Mouse (Mus musculus): ENCODE measurements around the gene Cxcl5. TPM values are rescaled to one million over a fixed set of nuclear protein-coding genes. Genes with fewer than 3 reads are reported as not detected.
"Not testable (repeated sequence)": the region's sequence is repeated elsewhere in the genome, so short reads cannot be mapped to it uniquely, and the experiment has no call there.

Gene Cxcl5
- polyA plus RNA-seq, 1 experiment from 2014 or later, result 0.17 TPM

DNA sequence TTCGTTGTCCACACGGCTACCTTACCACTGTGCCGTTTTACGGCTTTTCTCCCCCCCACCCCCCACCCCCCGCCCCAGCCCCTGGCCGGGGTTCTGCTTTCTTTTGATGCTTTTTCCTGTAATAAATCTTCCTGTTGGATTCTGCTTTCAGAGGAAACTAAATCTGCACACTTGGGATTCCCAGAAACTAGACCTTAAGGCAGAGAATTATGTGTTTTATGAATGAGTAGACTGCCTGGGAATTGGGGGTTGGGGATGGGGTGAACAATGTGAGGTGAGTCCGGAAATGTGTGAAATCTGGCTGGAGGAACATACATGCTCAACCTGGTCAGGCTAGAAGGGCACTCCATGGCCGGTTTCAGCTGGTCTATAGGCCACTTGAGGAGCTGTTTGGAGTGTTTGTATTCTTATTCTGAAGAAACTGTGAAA, 30.9 kb downstream of the Cxcl5 start:
- Histone ChIP-seq H3K27me3 (ENCODE audit: control insufficient read depth, insufficient read depth, low read length) (no peaks in the 10 kb centered on the region), H3K4me3 (ENCODE audit: low read depth, low read length) (no peak overlapping the region), H3K4me1 (replicated peaks; ENCODE audit: control insufficient read depth, insufficient read depth, low read length) (no peaks in the 10 kb centered on the region), H3K27ac (ENCODE audit: low read depth, low read length) (no peak overlapping the region), H3K9ac (ENCODE audit: low read depth, low read length) (no peak overlapping the region), H3K36me3 (ENCODE audit: control insufficient read depth, insufficient read depth, low read length) (no peaks in the 10 kb centered on the region), H3K9me3 (ENCODE audit: control insufficient read depth, low read length) (no peaks in the 10 kb centered on the region), H3K4me2 (replicated peaks; ENCODE audit: low read depth, low read length) (no peak overlapping the region)
- DNase-seq (ENCODE audit: low spot score) (no peak), ATAC-seq (ENCODE audit: low FRiP score) (no peak)
- 81% methylated on average over 8 of the region's 8 CpGs for WGBS

DNA sequence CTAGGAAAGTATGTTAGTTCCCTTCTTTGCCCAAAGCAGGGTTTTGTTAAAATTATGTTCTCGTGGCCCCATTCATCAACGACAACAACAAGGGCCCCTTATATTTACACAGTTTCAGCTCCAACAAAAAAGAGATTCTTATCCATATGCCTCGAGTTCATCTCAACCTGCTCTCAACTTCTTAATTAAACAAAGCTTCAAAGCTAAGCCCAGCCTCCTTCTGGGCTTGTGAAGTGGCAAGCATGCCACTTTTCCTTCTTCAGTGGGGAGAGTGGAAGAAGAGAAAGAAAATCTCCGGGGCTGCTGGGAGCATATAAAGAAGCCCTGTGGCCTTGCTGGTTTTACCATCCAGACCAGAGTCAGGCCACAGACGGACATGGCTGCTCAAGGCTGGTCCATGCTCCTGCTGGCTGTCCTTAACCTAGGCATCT, 35.0 kb downstream of the Cxcl5 start, which contains the start of gene Cxcl15:
TSS of gene Cxcl15 (plus strand) at position 340 of the 431 bp plus-strand sequence.
- no peak for DNase-seq (ENCODE audit: low spot score)

DNA sequence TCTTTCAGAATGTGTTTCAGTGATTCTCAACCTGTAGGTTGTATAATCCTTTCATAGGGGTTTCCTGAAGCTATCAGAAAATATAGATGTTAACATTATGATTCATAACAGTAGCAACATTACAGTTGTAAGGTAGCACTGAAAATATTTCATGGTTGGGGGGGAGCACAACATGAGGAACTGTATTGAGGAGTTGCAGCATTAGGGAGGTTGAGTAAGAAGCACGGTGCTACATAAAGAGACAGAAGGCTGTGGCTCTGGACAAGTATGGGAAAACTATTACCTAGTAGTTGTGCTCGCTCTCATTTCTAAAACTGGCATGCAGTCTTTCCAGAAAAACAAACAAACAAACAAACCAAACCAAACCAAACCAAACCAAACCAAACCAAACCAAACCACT, 36.2 kb downstream of the Cxcl5 start:
- not testable (repeated sequence) for H3K4me2 ChIP-seq (replicated peaks; ENCODE audit: low read depth, low read length); H3K27ac ChIP-seq (ENCODE audit: low read depth, low read length); DNase-seq (ENCODE audit: low spot score); H3K27me3 ChIP-seq (ENCODE audit: control insufficient read depth, insufficient read depth, low read length); H3K4me1 ChIP-seq (replicated peaks; ENCODE audit: control insufficient read depth, insufficient read depth, low read length); H3K4me3 ChIP-seq (ENCODE audit: low read depth, low read length); H3K9ac ChIP-seq (ENCODE audit: low read depth, low read length); ATAC-seq (ENCODE audit: low FRiP score); H3K9me3 ChIP-seq (ENCODE audit: control insufficient read depth, low read length); H3K36me3 ChIP-seq (ENCODE audit: control insufficient read depth, insufficient read depth, low read length)
- 88% methylated on average over 2 of the region's 2 CpGs for WGBS

More for the DNA sequence above, 35.0 kb downstream of the Cxcl5 start, which contains the start of gene Cxcl15:
- no peaks in the 10 kb centered on the region for H3K36me3 ChIP-seq (ENCODE audit: control insufficient read depth, insufficient read depth, low read length)
- no peaks in the 10 kb centered on the region for H3K4me1 ChIP-seq (replicated peaks; ENCODE audit: control insufficient read depth, insufficient read depth, low read length)
- no peak within 1 kb of the TSS for H3K27ac ChIP-seq (ENCODE audit: low read depth, low read length)
- H3K9ac ChIP-seq (ENCODE audit: low read depth, low read length), result no peak within 1 kb of the TSS
- no peaks in the 10 kb centered on the region for H3K9me3 ChIP-seq (ENCODE audit: control insufficient read depth, low read length)
- H3K4me3 ChIP-seq (ENCODE audit: low read depth, low read length), result no peak within 1 kb of the TSS
- no peaks in the 10 kb centered on the region for H3K27me3 ChIP-seq (ENCODE audit: control insufficient read depth, insufficient read depth, low read length)
- H3K4me2 ChIP-seq (replicated peaks; ENCODE audit: low read depth, low read length), result no peak within 1 kb of the TSS
- no peak for ATAC-seq (ENCODE audit: low FRiP score)
- WGBS, result 76% methylated on average over 5 of the region's 5 CpGs

DNA sequence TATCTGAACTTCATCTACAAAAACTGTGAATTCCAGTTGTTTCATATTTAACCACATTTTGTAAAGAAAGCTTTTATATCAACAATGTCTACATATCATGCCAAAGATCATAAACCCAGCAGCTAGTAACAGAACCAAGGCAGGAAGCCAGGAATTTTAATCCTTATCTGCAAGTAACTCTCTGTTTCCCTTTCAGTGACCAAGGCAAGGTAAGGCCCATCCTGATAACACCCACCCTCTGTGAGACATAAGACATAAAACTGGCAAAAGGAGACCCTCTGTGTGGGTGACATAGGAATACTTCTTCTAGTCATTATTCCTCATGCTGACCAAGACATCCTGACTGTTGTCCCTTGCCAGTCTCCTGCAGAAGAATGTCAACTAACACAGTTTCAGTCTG, 45.4 kb downstream of the Cxcl5 start:
- Histone ChIP-seq H3K4me1 (replicated peaks; ENCODE audit: control insufficient read depth, insufficient read depth, low read length) (no peaks in the 10 kb centered on the region), H3K4me3 (ENCODE audit: low read depth, low read length) (no peak overlapping the region), H3K36me3 (ENCODE audit: control insufficient read depth, insufficient read depth, low read length) (no peaks in the 10 kb centered on the region), H3K9ac (ENCODE audit: low read depth, low read length) (no peak overlapping the region), H3K4me2 (replicated peaks; ENCODE audit: low read depth, low read length) (no peak overlapping the region), H3K27ac (ENCODE audit: low read depth, low read length) (no peak overlapping the region), H3K9me3 (ENCODE audit: control insufficient read depth, low read length) (no peaks in the 10 kb centered on the region), H3K27me3 (ENCODE audit: control insufficient read depth, insufficient read depth, low read length) (no peaks in the 10 kb centered on the region)
- no peak for ATAC-seq (ENCODE audit: low FRiP score)
- DNase-seq (ENCODE audit: low spot score), result no peak

DNA sequence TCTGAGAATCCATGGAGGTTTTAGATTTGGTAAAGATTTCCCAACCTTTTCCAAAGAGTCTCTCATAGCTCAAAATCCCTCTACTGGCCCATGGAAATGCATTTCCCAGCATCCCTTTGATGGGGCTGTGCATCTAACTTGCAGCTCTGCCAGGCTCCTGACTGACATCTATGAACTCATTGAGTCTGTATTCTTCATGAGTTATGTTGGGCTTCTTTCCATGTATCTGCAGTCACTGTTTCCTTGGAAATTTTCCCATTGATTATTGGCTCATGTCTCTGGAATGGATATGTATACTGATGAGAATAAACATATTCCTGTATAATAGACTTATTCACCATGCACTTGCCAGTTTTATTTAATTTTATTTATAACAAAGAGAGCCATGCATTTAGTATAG, 46.9 kb downstream of the Cxcl5 start:
- Histone ChIP-seq H3K36me3 (ENCODE audit: control insufficient read depth, insufficient read depth, low read length) (no peaks in the 10 kb centered on the region), H3K9me3 (ENCODE audit: control insufficient read depth, low read length) (no peaks in the 10 kb centered on the region), H3K4me2 (replicated peaks; ENCODE audit: low read depth, low read length) (no peak overlapping the region), H3K27me3 (ENCODE audit: control insufficient read depth, insufficient read depth, low read length) (no peaks in the 10 kb centered on the region), H3K27ac (ENCODE audit: low read depth, low read length) (no peak overlapping the region), H3K4me1 (replicated peaks; ENCODE audit: control insufficient read depth, insufficient read depth, low read length) (no peaks in the 10 kb centered on the region), H3K9ac (ENCODE audit: low read depth, low read length) (no peak overlapping the region), H3K4me3 (ENCODE audit: low read depth, low read length) (no peak overlapping the region)
- DNase-seq (ENCODE audit: low spot score) (no peak), ATAC-seq (ENCODE audit: low FRiP score) (no peak)

DNA sequence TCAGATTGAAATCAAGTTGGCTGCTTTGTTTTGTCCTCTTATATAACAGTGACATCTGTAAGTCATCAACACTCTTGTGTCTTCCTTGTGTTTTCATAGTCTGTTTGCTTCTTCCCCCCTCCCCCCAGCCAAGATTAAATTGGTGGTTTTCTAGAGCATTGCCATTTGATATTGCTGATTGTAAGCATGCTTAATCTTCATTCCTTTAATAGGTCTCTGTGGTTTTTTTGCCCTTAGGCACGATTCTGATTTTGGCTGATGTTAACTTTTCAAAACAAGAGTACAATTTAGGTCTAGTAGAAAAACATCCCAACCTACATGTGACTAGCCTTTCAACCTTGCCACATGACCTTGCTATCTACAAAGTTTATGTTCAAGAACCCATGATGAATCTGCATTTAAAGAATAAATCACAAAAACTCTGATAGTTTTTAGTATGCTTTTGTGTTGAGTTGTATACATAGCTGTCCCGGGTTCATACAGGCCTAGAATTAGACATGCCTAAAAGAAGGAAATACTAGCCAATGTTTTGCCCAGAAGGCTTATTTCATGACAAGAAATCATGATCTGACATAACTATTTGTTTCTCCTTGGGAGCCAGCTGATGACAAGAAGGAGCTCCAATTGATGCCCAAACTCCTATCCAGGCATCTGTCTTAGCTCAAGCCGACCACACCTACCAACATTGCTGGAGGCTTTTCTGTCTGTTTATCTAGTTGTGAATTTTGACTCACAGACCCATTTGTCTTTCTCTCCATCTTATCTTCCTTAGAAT, 48.2 kb downstream of the Cxcl5 start:
- DNase-seq (ENCODE audit: low spot score) (no peak), ATAC-seq (ENCODE audit: low FRiP score) (no peak)
- H3K27me3 ChIP-seq (ENCODE audit: control insufficient read depth, insufficient read depth, low read length), result no peaks in the 10 kb centered on the region
- WGBS, result 88% methylated on average over 3 of the region's 3 CpGs
- no peak overlapping the region for H3K27ac ChIP-seq (ENCODE audit: low read depth, low read length)
- no peaks in the 10 kb centered on the region for H3K36me3 ChIP-seq (ENCODE audit: control insufficient read depth, insufficient read depth, low read length)
- H3K4me1 ChIP-seq (replicated peaks; ENCODE audit: control insufficient read depth, insufficient read depth, low read length), result no peaks in the 10 kb centered on the region
- H3K9me3 ChIP-seq (ENCODE audit: control insufficient read depth, low read length), result no peaks in the 10 kb centered on the region
- H3K4me2 ChIP-seq (replicated peaks; ENCODE audit: low read depth, low read length), result no peak overlapping the region
- H3K4me3 ChIP-seq (ENCODE audit: low read depth, low read length), result no peak overlapping the region
- H3K9ac ChIP-seq (ENCODE audit: low read depth, low read length), result no peak overlapping the region

Other genes with a start within 250 kb of the Cxcl5 start
- not detected in 2 replicates for gene Afm, start 240.4 kb upstream of the Cxcl5 start, polyA plus RNA-seq (2014; fragmentation: Nextera tagmentation; extraction: Ambion mirVana)
- gene 5830473C10Rik, start 198.3 kb upstream of the Cxcl5 start, polyA plus RNA-seq (2014; fragmentation: Nextera tagmentation; extraction: Ambion mirVana), result not detected in 2 replicates
- 0.29 and 1.2 TPM in 2 replicates for gene Rassf6, start 118.7 kb upstream of the Cxcl5 start, polyA plus RNA-seq (2014; fragmentation: Nextera tagmentation; extraction: Ambion mirVana)
- 20.7 and 21.4 TPM in 2 replicates for gene Ppbp, start 9.2 kb downstream of the Cxcl5 start, polyA plus RNA-seq (2014; fragmentation: Nextera tagmentation; extraction: Ambion mirVana)
- gene Pf4, start 13.1 kb downstream of the Cxcl5 start, polyA plus RNA-seq (2014; fragmentation: Nextera tagmentation; extraction: Ambion mirVana), result 85.5 and 91.8 TPM in 2 replicates
- gene Cxcl3, start 26.7 kb downstream of the Cxcl5 start, polyA plus RNA-seq (2014; fragmentation: Nextera tagmentation; extraction: Ambion mirVana), result 0.17 and 0.45 TPM in 2 replicates
- gene Cxcl15, start 35.2 kb downstream of the Cxcl5 start, polyA plus RNA-seq (2014; fragmentation: Nextera tagmentation; extraction: Ambion mirVana), result 0.07 and 0.11 TPM in 2 replicates
- 0.29 TPM in 1 of 2 replicates, not detected in the other for gene Cxcl1, start 131.9 kb downstream of the Cxcl5 start, polyA plus RNA-seq (2014; fragmentation: Nextera tagmentation; extraction: Ambion mirVana)
- not detected in 2 replicates for gene Cxcl2, start 144.5 kb downstream of the Cxcl5 start, polyA plus RNA-seq (2014; fragmentation: Nextera tagmentation; extraction: Ambion mirVana)
- 92.7 and 94.7 TPM in 2 replicates for gene Mthfd2l, start 171.8 kb downstream of the Cxcl5 start, polyA plus RNA-seq (2014; fragmentation: Nextera tagmentation; extraction: Ambion mirVana)

All from hindbrain, embryonic 11.5 days (tissue).